ENCODE assay signal across 8 mouse cellular contexts in the genomic region with DNA sequence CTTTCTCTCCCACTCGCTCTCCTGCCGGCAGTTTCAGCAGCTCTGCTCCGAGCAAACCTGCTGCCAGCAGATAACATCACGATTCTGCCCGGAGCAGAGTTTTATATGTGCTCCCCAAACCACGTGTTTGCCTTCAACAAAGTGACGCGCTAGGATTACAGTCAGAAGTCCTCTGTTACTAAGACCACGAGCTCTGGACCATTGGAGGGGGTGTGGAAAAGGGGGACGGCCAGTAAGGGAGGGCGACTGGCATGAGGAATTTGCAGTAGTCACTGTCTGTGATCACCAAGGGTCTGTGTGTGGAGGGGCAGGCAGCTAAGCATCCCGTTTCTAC. TPM values are rescaled to one million over a fixed set of nuclear protein-coding genes. Genes with fewer than 3 reads are reported as not detected.
DNase-seq lines count a peak whose midpoint lies in the region; ATAC-seq and TF ChIP-seq lines count a peak whose summit lies in the region.

A gene (minus strand): TSS at position 75 of the 334 bp plus-strand sequence.

- no peaks in the 10 kb centered on the region for H3K36me3 ChIP-seq in spleen, adult 2 months (ENCODE audit: control insufficient read depth, insufficient read depth, low read length)
- no peaks in the 10 kb centered on the region for H3K36me3 ChIP-seq in embryonic facial prominence, embryonic 11.5 days (replicated peaks; ENCODE audit: control insufficient read depth, insufficient read depth, low read depth, low read length)
- no peaks in the 10 kb centered on the region for H3K36me3 ChIP-seq in heart, embryonic 11.5 days (ENCODE audit: control insufficient read depth, insufficient read depth, low read length)
- H3K36me3 ChIP-seq in midbrain, embryonic 13.5 days: no peaks in the 10 kb centered on the region

- no peak for TF ChIP-seq CTCF in spleen, adult 2 months (IDR thresholded peaks at IDR 0.05; ENCODE audit: extremely low read depth, insufficient read depth, insufficient read length, insufficient replicate concordance)

- no peak for TF ChIP-seq POLR2A in spleen, adult 2 months (IDR thresholded peaks at IDR 0.05; ENCODE audit: low read depth, low read length)

- DNase-seq in spleen, adult 2 months (ENCODE audit: low read depth in 1 of 2, low spot score in 2 of 2): no peak
- DNase-seq in spleen, adult 12 weeks (ENCODE audit: low spot score): no peak
- peak; percentile 61 for DNase-seq in embryonic facial prominence, embryonic 11.5 days (ENCODE audit: low spot score)
- peak; percentile 26 to 31 for DNase-seq in left cerebral cortex, postnatal 25 days (ENCODE audit: low spot score in 2 of 2)
- no peak for DNase-seq in spleen, adult 18-20 months
- DNase-seq in thymus, postnatal 14 days: no peak

- no peak within 1 kb of the TSS for H3K27ac ChIP-seq in spleen, adult 2 months (ENCODE audit: insufficient read depth, low read length)
- peak within 1 kb of the TSS; percentile 77 for H3K27ac ChIP-seq in embryonic facial prominence, embryonic 11.5 days (replicated peaks; ENCODE audit: low read depth, low read length)
- peak within 1 kb of the TSS; percentile 90 for H3K27ac ChIP-seq in heart, embryonic 11.5 days (ENCODE audit: low read depth, low read length)
- peak within 1 kb of the TSS; percentile 31; the same call in 1 of the 2 replicates for H3K27ac ChIP-seq in midbrain, embryonic 13.5 days

- peaks cover 13% of the 10 kb centered on the region for H3K27me3 ChIP-seq in spleen, adult 2 months (ENCODE audit: control insufficient read depth, insufficient read depth, low read length)
- no peaks in the 10 kb centered on the region for H3K27me3 ChIP-seq in embryonic facial prominence, embryonic 11.5 days (ENCODE audit: control insufficient read depth, insufficient read depth, low read length)
- no peaks in the 10 kb centered on the region for H3K27me3 ChIP-seq in heart, embryonic 11.5 days (ENCODE audit: control insufficient read depth, insufficient read depth, low read length)
- H3K27me3 ChIP-seq in midbrain, embryonic 13.5 days: peaks cover 43% of the 10 kb centered on the region

- ATAC-seq in embryonic facial prominence, embryonic 11.5 days (replicated peaks; ENCODE audit: insufficient number of reproducible peaks, low FRiP score, low TSS enrichment, low read depth): peak; percentile 39; the same call in 1 of the 2 replicates
- ATAC-seq in heart, embryonic 11.5 days (replicated peaks; ENCODE audit: insufficient number of reproducible peaks, low FRiP score, low TSS enrichment): peak; percentile 32; the same call in 1 of the 2 replicates
- peak; percentile 62 for ATAC-seq in midbrain, embryonic 13.5 days

- peak within 1 kb of the TSS; percentile 45 for H3K4me3 ChIP-seq in spleen, adult 2 months (ENCODE audit: extremely low read depth, insufficient read depth, insufficient read length)
- peak within 1 kb of the TSS; percentile 59 for H3K4me3 ChIP-seq in embryonic facial prominence, embryonic 11.5 days (ENCODE audit: low read depth, low read length)
- peak within 1 kb of the TSS; percentile 69 for H3K4me3 ChIP-seq in heart, embryonic 11.5 days (ENCODE audit: low read depth, low read length)
- H3K4me3 ChIP-seq in midbrain, embryonic 13.5 days (replicated peaks): peak within 1 kb of the TSS; percentile 65

- no peaks in the 10 kb centered on the region for H3K9me3 ChIP-seq in embryonic facial prominence, embryonic 11.5 days (replicated peaks; ENCODE audit: control insufficient read depth, low read length)
- no peaks in the 10 kb centered on the region for H3K9me3 ChIP-seq in heart, embryonic 11.5 days (replicated peaks; ENCODE audit: control insufficient read depth, low read length)
- no peaks in the 10 kb centered on the region for H3K9me3 ChIP-seq in midbrain, embryonic 13.5 days

- H3K4me1 ChIP-seq in spleen, adult 2 months (ENCODE audit: control insufficient read depth, insufficient read depth, insufficient read length): peaks cover 11% of the 10 kb centered on the region
- H3K4me1 ChIP-seq in embryonic facial prominence, embryonic 11.5 days (ENCODE audit: control insufficient read depth, insufficient read depth, low read length): no peaks in the 10 kb centered on the region
- peaks cover 7% of the 10 kb centered on the region for H3K4me1 ChIP-seq in heart, embryonic 11.5 days (ENCODE audit: control insufficient read depth, insufficient read depth, low read length)
- H3K4me1 ChIP-seq in midbrain, embryonic 13.5 days (replicated peaks): peaks cover 31% of the 10 kb centered on the region

- H3K9ac ChIP-seq in embryonic facial prominence, embryonic 11.5 days (replicated peaks; ENCODE audit: low read length): peak within 1 kb of the TSS; percentile 81
- H3K9ac ChIP-seq in heart, embryonic 11.5 days (ENCODE audit: low read depth, low read length): peak within 1 kb of the TSS; percentile 81
- H3K9ac ChIP-seq in midbrain, embryonic 13.5 days (replicated peaks): peak within 1 kb of the TSS; percentile 73

- intact Hi-C loops in left cerebral cortex, postnatal 25 days (cut with DNase I): loop anchor here (5.0 to 10.0 kb wide), 3 partner anchors 314 to 591 kb away; a partner anchor contains a TSS

- peak within 1 kb of the TSS; percentile 87 for H3K4me2 ChIP-seq in embryonic facial prominence, embryonic 11.5 days (ENCODE audit: low read depth, low read length)
- H3K4me2 ChIP-seq in heart, embryonic 11.5 days: peak within 1 kb of the TSS; percentile 91
- peak within 1 kb of the TSS; percentile 95 for H3K4me2 ChIP-seq in midbrain, embryonic 13.5 days (replicated peaks)

- WGBS in spleen, adult 2 months: 8% methylated on average over 12 of the region's 12 CpGs
- WGBS in embryonic facial prominence, embryonic 11.5 days: 2% methylated on average over 12 of the region's 12 CpGs
- under 1% methylated on average over 12 of the region's 12 CpGs for WGBS in heart, embryonic 11.5 days (ENCODE audit: insufficient replicate concordance)
- WGBS in midbrain, embryonic 13.5 days: 2% methylated on average over 12 of the region's 12 CpGs

RNA-seq across cellular contexts. Expression of the gene that starts here (rescaled TPM):
- polyA plus RNA-seq in spleen, adult 2 months (2012; rRNA removed): 0.26 and 0.40 TPM in 2 replicates
- 38.5 and 53.7 TPM in 2 replicates for polyA plus RNA-seq in embryonic facial prominence, embryonic 11.5 days (2014; fragmentation: Nextera tagmentation; extraction: Ambion mirVana)
- polyA plus RNA-seq in heart, embryonic 11.5 days (2014; fragmentation: Nextera tagmentation; extraction: Ambion mirVana): 56.5 and 61.4 TPM in 2 replicates
- total RNA-seq in left cerebral cortex, postnatal 25 days (2021): 1 to 10 TPM; 7.6 to 8.4 TPM
- 10.2 and 11.1 TPM in 2 replicates for polyA plus RNA-seq in midbrain, embryonic 13.5 days (2015; fragmentation: Nextera tagmentation; extraction: Ambion mirVana)

Comparison
In these comparisons a context has a peak if more than half of its experiments do, and no peak if none do; other contexts are left out.
1. DNase-seq: peak in embryonic facial prominence, embryonic 11.5 days (single experiment) and left cerebral cortex, postnatal 25 days (2 of 2); none in spleen, adult 2 months (0 of 2), spleen, adult 12 weeks (single experiment), spleen, adult 18-20 months (0 of 2) and thymus, postnatal 14 days (single experiment).
2. Peak in every context shown above with its lines, with median percentiles within 50 percentile points of each other: H3K4me3 ChIP-seq, ATAC-seq, H3K4me2 ChIP-seq and H3K9ac ChIP-seq.